Mouse (Mus musculus) C2C12 (cell line): ENCODE results near the gene Smpd4. TPM values are rescaled to one million over a fixed set of nuclear protein-coding genes. Genes with fewer than 3 reads are reported as not detected.

Source experiments
- H3K27me3 ChIP-seq: one replicate; pipeline ENCODE4 v1.6.1; 2011; ENCODE audit not compliant: control insufficient read depth, insufficient read depth, insufficient read length
- H3K36me3 ChIP-seq: one replicate; pipeline ENCODE4 v1.6.1; 2011; ENCODE audit not compliant: control insufficient read depth, insufficient read depth
- H3K4me3 ChIP-seq: one replicate; pipeline ENCODE4 v1.5.1; 2011; ENCODE audit warnings: mild to moderate bottlenecking, control low read depth; ENCODE audit not compliant: poor library complexity, insufficient read depth, severe bottlenecking
- H3K79me2 ChIP-seq: one replicate; pipeline ENCODE4 v1.6.1; 2011; ENCODE audit not compliant: control insufficient read depth, insufficient read depth
- H3K79me3 ChIP-seq: one replicate; pipeline ENCODE4 v1.6.1; 2011; ENCODE audit warnings: low read depth, control low read depth
- H3ac ChIP-seq: one replicate; pipeline ENCODE3; 2011; ENCODE audit warnings: low read depth; ENCODE audit not compliant: control insufficient read depth, insufficient read length
- CEBPB ChIP-seq: IDR thresholded peaks from one replicate; pipeline ENCODE4 v1.6.1; 2011; ENCODE audit warnings: low read depth, mild to moderate bottlenecking, control low read depth, moderate library complexity
- CTCF ChIP-seq: IDR thresholded peaks from one replicate; pipeline ENCODE4 v1.5.1; 2011; ENCODE audit not compliant: control insufficient read depth, insufficient read depth, insufficient read length
- FOSL1 ChIP-seq: IDR thresholded peaks from one replicate; pipeline ENCODE4 v1.8.0; 2011; ENCODE audit warnings: mild to moderate bottlenecking, low read length; ENCODE audit not compliant: poor library complexity, insufficient read depth, severe bottlenecking
- MAX ChIP-seq: IDR thresholded peaks from one replicate; pipeline ENCODE4 v1.6.1; 2011; ENCODE audit warnings: mild to moderate bottlenecking, control low read depth
- MYOD1 ChIP-seq: IDR thresholded peaks from one replicate; pipeline ENCODE4 v1.6.1; 2011; ENCODE audit warnings: low read depth; ENCODE audit not compliant: control insufficient read depth, insufficient read length
- MYOG ChIP-seq: IDR thresholded peaks from one replicate; pipeline ENCODE4 v1.6.1; 2011; ENCODE audit not compliant: control insufficient read depth, insufficient read length; ENCODE audit errors: extremely low read depth
- USF1 ChIP-seq: IDR thresholded peaks from one replicate; pipeline ENCODE4 v1.6.1; 2011; ENCODE audit warnings: low read depth, mild to moderate bottlenecking, control low read depth, moderate library complexity
- polyA plus RNA-seq: library from polyadenylated mRNA; unstranded; fragments of >200 nt; fragmentation: generic; extraction: Trizol; gene quantifications from one replicate; pipeline ENCODE4 v1.2.1, GENCODE M21; 2012; ENCODE audit warnings: missing spikeins

The Smpd4 gene
- polyA plus RNA-seq, 1 experiment: 26.5 TPM

DNA sequence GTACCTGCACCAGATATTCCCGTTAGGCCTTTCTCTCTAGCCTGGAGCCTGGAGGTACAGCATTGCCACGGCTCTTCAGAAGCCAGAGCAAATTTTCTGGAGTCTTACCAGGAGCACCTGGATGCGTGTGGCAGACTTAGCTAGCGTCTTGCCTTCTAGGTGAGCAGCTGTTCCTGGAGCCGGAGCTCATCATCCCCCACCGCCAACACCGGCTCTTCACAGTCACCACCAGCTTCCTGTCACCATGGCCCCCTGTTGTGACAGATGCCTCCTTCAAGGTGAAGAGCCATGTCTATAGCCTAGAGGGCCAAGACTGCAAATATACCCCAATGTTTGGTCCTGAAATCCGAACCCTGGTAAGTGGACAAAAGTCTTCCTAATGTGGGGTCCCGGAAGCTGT is 21.6 kb downstream of the Smpd4 start:
- H3K36me3 ChIP-seq: peaks cover 75% of the 10 kb centered on the region
- no peaks in the 10 kb centered on the region for H3K79me2 ChIP-seq
- no peak overlapping the region for H3K4me3 ChIP-seq
- no peaks in the 10 kb centered on the region for H3K79me3 ChIP-seq
- H3K27me3 ChIP-seq: no peaks in the 10 kb centered on the region
- no peak for TF ChIP-seq MYOD1
- TF ChIP-seq MYOG: no peak
- TF ChIP-seq FOSL1: no peak
- no peak for TF ChIP-seq USF1
- no peak for TF ChIP-seq CTCF
- no peak for TF ChIP-seq CEBPB
- no peak overlapping the region for H3ac ChIP-seq

DNA sequence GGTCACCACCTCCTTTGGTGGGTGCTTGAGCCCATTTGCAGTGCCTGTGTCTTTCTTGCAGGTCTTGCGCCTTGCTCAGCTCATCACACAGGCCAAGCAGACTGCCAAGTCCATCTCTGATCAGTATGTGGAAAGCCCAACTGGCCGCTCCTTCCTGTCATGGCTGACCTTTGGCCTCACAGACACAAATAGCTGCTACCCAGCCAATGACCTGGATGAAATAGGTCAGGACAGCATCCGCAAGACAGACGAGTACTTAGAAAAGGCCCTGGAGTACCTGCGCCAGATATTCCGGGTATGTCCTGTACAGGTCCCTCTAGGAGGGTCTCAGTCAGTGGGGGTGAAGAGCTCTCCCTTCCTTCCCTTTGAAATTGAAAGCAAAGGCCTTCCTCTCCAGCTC is 22.1 kb downstream of the Smpd4 start:
- no peaks in the 10 kb centered on the region for H3K79me3 ChIP-seq
- TF ChIP-seq CTCF (no peak), CEBPB (no peak), MYOD1 (no peak), MAX (no peak), MYOG (no peak), FOSL1 (no peak), USF1 (no peak)

DNA sequence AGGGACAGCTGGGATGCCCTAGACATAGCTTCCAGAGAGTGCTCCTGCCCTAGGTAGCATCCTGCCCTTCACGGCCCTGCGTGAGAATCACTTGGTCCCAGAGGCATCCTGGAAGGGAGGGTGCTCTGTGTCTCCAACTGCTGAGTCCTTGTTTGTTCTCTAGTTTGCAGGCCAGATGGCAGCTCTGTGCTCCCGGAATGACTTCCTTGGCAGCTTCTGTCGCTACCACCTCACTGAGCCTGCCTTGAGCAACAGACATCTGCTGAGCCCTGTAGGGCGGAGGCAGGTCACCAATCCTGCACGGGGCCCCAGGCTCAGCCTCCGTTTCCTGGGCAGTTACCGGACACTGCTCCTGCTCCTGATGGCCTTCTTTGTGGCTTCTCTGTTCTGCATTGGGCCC is 23.2 kb downstream of the Smpd4 start:
- Histone ChIP-seq H3K36me3 (peaks cover 71% of the 10 kb centered on the region), H3K79me2 (no peaks in the 10 kb centered on the region), H3K79me3 (no peaks in the 10 kb centered on the region), H3K27me3 (no peaks in the 10 kb centered on the region), H3K4me3 (no peak overlapping the region), H3ac (no peak overlapping the region)
- TF ChIP-seq CTCF: no peak

More for the DNA sequence above, 22.1 kb downstream of the Smpd4 start:
- H3K79me2 ChIP-seq: no peaks in the 10 kb centered on the region
- H3K27me3 ChIP-seq: no peaks in the 10 kb centered on the region
- H3K36me3 ChIP-seq: peaks cover 76% of the 10 kb centered on the region
- no peak overlapping the region for H3ac ChIP-seq
- H3K4me3 ChIP-seq: no peak overlapping the region

DNA sequence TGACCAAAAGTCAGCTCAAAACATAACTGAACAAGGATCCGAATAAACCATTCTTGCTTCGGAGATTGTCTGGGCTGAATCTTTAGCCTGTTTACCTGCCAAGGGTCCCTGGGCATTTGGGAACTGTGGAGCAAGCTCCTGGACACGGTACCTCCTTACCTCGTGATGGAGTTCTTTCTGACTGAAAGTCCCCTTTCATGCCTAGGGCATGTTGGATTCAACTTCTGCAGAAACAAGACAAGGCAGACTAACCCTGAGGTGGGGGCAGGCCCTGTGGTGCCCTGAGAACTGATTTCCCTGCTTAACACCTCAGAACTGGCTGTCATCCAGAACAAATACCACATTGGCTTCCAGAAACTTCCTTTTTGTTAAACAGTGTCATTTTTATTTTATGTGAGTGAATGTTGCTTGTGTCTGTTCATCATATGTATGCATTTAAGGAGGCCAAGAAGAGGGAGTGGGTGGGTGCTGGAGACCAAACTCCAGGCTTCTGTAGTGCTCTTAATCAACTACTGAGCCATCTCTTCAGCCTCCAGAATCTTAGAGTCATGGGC is 24.4 kb downstream of the Smpd4 start:
- Histone ChIP-seq H3K79me3 (no peaks in the 10 kb centered on the region), H3K79me2 (no peaks in the 10 kb centered on the region), H3K4me3 (no peak overlapping the region), H3K27me3 (no peaks in the 10 kb centered on the region), H3K36me3 (peaks cover 64% of the 10 kb centered on the region), H3ac (no peak overlapping the region)
- TF ChIP-seq CEBPB: no peak
- no peak for TF ChIP-seq FOSL1
- no peak for TF ChIP-seq CTCF
- TF ChIP-seq MYOG: no peak
- TF ChIP-seq USF1: no peak
- no peak for TF ChIP-seq MAX

DNA sequence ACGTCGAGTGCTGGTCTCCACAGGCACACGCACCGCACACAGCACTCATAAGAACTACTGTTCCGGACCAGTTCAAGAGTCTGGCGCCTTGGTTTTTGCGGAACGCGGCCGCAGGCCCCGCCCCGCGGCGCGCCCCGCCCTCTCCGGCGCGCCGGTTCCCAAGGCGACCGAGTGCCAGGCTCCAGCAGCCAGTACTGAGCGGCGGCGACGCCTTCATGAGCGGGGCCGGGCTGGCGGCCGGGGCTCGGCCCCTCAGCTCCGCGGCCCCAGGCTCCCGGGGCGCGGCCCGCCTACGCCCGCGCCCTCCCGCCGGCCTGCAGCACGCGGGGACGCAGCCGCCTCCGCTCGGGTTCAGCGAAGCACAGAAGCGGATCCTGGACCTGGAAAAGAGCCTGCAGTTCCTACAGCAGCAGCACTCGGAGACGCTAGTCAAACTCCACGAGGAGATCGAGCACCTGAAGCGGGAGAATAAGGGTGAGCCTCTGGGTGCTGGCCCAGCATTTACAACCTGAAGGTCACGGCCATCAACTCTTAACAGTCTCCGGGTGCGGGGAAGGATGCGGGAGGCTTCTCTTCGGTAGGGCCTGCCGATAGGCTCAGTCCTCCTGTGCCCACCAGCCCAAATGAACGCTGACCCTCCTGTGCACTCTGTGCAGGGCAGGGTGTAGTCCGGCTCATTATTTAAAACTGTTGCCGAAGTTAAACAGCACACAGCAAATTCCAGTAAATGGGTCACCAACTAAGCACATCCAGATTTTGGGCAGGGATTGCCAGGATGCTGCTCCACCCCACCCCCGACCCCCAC is 27.4 kb downstream of the Smpd4 start, which contains the start of gene Ccdc74a:
Ccdc74a (plus strand) TSS at position 161 of the 805 bp plus-strand sequence.
- no peaks in the 10 kb centered on the region for H3K79me2 ChIP-seq
- H3K27me3 ChIP-seq: no peaks in the 10 kb centered on the region
- H3K4me3 ChIP-seq: peak within 1 kb of the TSS; percentile 27
- peaks cover 53% of the 10 kb centered on the region for H3K36me3 ChIP-seq
- peak within 1 kb of the TSS; percentile 38 for H3ac ChIP-seq
- no peaks in the 10 kb centered on the region for H3K79me3 ChIP-seq
- TF ChIP-seq USF1 (no peak), FOSL1 (no peak), MYOG (no peak), CTCF (no peak), MAX (no peak), CEBPB (no peak), MYOD1 (no peak)

DNA sequence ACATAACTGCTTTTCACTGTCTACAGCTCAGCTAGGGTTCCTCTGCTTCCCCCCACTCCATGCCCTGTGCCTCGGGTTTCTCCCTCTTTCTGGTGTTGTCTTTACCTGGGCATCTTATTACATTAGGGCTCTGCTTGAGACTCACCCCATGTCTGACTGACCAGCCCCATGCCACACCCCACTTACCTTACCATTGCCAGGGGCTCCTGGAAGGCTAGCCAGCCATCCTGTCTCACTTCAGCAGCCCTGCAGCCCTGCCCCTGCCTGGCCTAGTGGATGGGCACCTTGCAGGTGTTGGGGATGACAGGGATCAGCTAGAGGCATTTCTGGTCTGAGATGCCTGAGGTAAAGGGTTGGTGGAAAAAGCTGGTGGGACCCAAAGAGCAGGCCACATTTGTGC is 28.0 kb downstream of the Smpd4 start:
- Histone ChIP-seq H3K36me3 (peaks cover 55% of the 10 kb centered on the region), H3K4me3 (peak overlapping the region; percentile 27), H3ac (peak overlapping the region; percentile 8), H3K79me2 (no peaks in the 10 kb centered on the region), H3K27me3 (no peaks in the 10 kb centered on the region), H3K79me3 (no peaks in the 10 kb centered on the region)
- TF ChIP-seq CTCF: no peak
- no peak for TF ChIP-seq MAX
- TF ChIP-seq CEBPB: no peak
- TF ChIP-seq MYOG: no peak
- TF ChIP-seq MYOD1: no peak
- no peak for TF ChIP-seq FOSL1
- TF ChIP-seq USF1: no peak
